Comparison of ENCODE assay signal across 17 mouse cellular contexts in the genomic region with DNA sequence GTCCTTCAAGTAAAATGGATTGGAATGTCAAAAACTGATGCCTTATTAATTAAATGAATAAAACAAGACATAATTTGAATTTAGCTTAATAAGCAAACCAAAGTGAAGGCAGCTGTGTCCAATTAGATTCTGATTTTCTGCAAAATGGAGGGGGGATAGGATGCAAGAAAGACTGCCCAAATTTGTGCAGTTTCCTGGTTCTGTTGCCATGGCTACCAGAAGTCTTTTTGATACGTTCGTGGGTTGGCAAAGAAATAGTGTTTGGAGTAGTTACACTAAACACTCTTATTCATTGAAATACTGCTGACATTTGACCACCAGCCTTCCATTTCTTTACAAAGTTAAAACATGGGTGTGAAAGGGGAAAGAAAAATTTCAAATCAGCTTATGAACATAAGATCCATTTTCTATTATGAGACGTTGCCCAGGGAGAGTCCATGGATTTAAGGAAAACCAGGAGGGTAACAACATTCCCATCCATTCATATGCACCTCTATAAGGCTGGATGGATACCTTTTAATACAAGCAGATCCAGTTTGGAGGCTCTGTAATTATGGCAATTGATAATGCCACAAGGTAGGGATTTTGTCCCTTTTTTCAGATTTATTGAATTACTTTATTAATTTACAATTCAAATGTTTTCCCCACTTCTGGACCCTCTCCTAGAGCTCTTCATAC.
DNase-seq lines count a peak whose midpoint lies in the region; ATAC-seq lines count a peak whose summit lies in the region.
"Had no signal": no experiment of that assay in that cellular context is flagged by ENCODE, and none has a peak within 500 bp of the region (broad histone marks: within the 10 kb centered on the region; RNA-seq: fewer than 3 reads in every experiment).

No protein-coding gene starts in this region.

- no peak overlapping the region for H3K9ac ChIP-seq in hindbrain, embryonic 14.5 days
- H3K9ac ChIP-seq in hindbrain, embryonic 13.5 days, result no peak overlapping the region
- no peak overlapping the region for H3K9ac ChIP-seq in midbrain, embryonic 14.5 days (replicated peaks; ENCODE audit: low read length)
- H3K9ac ChIP-seq in midbrain, embryonic 13.5 days (replicated peaks), result no peak overlapping the region
- no peak overlapping the region for H3K9ac ChIP-seq in forebrain, embryonic 16.5 days (replicated peaks; ENCODE audit: low read depth, low read length)
- H3K9ac ChIP-seq in liver, embryonic 12.5 days, result no peak overlapping the region
- H3K9ac ChIP-seq: liver, embryonic 13.5 days had no signal

- no peak overlapping the region for H3K27ac ChIP-seq in hindbrain, embryonic 14.5 days
- H3K27ac ChIP-seq in hindbrain, embryonic 13.5 days, result no peak overlapping the region
- no peak overlapping the region for H3K27ac ChIP-seq in midbrain, embryonic 14.5 days (replicated peaks; ENCODE audit: low read depth, low read length)
- no peak overlapping the region for H3K27ac ChIP-seq in midbrain, embryonic 13.5 days
- no peak overlapping the region for H3K27ac ChIP-seq in forebrain, embryonic 16.5 days (ENCODE audit: low read length)
- no peak overlapping the region for H3K27ac ChIP-seq in liver, embryonic 12.5 days
- H3K27ac ChIP-seq: kidney, postnatal 0 days; liver, embryonic 13.5 days; stomach, postnatal 0 days had no signal

- no peak overlapping the region for H3K4me3 ChIP-seq in hindbrain, embryonic 14.5 days (replicated peaks; ENCODE audit: low read length)
- H3K4me3 ChIP-seq in hindbrain, embryonic 13.5 days, result no peak overlapping the region
- no peak overlapping the region for H3K4me3 ChIP-seq in midbrain, embryonic 14.5 days (replicated peaks; ENCODE audit: low read depth, low read length)
- H3K4me3 ChIP-seq in midbrain, embryonic 13.5 days (replicated peaks), result no peak overlapping the region
- H3K4me3 ChIP-seq in forebrain, embryonic 16.5 days (replicated peaks; ENCODE audit: low read length), result no peak overlapping the region
- no peak overlapping the region for H3K4me3 ChIP-seq in liver, embryonic 12.5 days
- H3K4me3 ChIP-seq: liver, embryonic 13.5 days had no signal

- no peak overlapping the region for H3K4me2 ChIP-seq in hindbrain, embryonic 14.5 days (replicated peaks)
- no peak overlapping the region for H3K4me2 ChIP-seq in hindbrain, embryonic 13.5 days
- H3K4me2 ChIP-seq in midbrain, embryonic 14.5 days (ENCODE audit: low read length), result no peak overlapping the region
- H3K4me2 ChIP-seq in midbrain, embryonic 13.5 days (replicated peaks), result no peak overlapping the region
- H3K4me2 ChIP-seq in forebrain, embryonic 16.5 days (ENCODE audit: low read length), result no peak overlapping the region
- no peak overlapping the region for H3K4me2 ChIP-seq in liver, embryonic 12.5 days
- H3K4me2 ChIP-seq: liver, embryonic 13.5 days had no signal

- peak; percentile 38 for DNase-seq in hindbrain, embryonic 14.5 days (ENCODE audit: low spot score)
- peak; percentile 72 for DNase-seq in midbrain, embryonic 14.5 days
- DNase-seq in layer of hippocampus, adult 9-11 months, result peak; percentile 53
- DNase-seq: adrenal gland, postnatal 36 days; cerebellum, postnatal 14 days; heart, adult 11 months; heart, postnatal 4 days; liver, embryonic 13.5 days; right cerebral cortex, postnatal 25 days; thymus, postnatal 36 days had no signal

- H3K27me3 ChIP-seq in hindbrain, embryonic 14.5 days (ENCODE audit: control insufficient read depth, insufficient read depth, low read length), result no peaks in the 10 kb centered on the region
- no peaks in the 10 kb centered on the region for H3K27me3 ChIP-seq in hindbrain, embryonic 13.5 days
- H3K27me3 ChIP-seq in midbrain, embryonic 14.5 days (ENCODE audit: control insufficient read depth, insufficient read depth, low read length), result no peaks in the 10 kb centered on the region
- H3K27me3 ChIP-seq in midbrain, embryonic 13.5 days, result no peaks in the 10 kb centered on the region
- H3K27me3 ChIP-seq in forebrain, embryonic 16.5 days (replicated peaks; ENCODE audit: control insufficient read depth, insufficient read depth, low read length), result no peaks in the 10 kb centered on the region
- H3K27me3 ChIP-seq in liver, embryonic 12.5 days (replicated peaks), result no peaks in the 10 kb centered on the region
- H3K27me3 ChIP-seq: liver, embryonic 13.5 days had no signal

- no peak for ATAC-seq in hindbrain, embryonic 14.5 days (ENCODE audit: low FRiP score)
- no peak for ATAC-seq in hindbrain, embryonic 13.5 days (ENCODE audit: low FRiP score)
- ATAC-seq in midbrain, embryonic 14.5 days (ENCODE audit: low FRiP score, low TSS enrichment), result no peak
- ATAC-seq in midbrain, embryonic 13.5 days, result no peak
- ATAC-seq in forebrain, embryonic 16.5 days, result peak; percentile 91
- ATAC-seq in liver, embryonic 12.5 days, result no peak
- ATAC-seq: intestine, postnatal 0 days had no signal

- no peaks in the 10 kb centered on the region for H3K9me3 ChIP-seq in hindbrain, embryonic 14.5 days (ENCODE audit: control insufficient read depth, low read length)
- no peaks in the 10 kb centered on the region for H3K9me3 ChIP-seq in hindbrain, embryonic 13.5 days
- no peaks in the 10 kb centered on the region for H3K9me3 ChIP-seq in midbrain, embryonic 14.5 days (ENCODE audit: control insufficient read depth, low read length)
- no peaks in the 10 kb centered on the region for H3K9me3 ChIP-seq in midbrain, embryonic 13.5 days
- no peaks in the 10 kb centered on the region for H3K9me3 ChIP-seq in forebrain, embryonic 16.5 days (ENCODE audit: control insufficient read depth, low read length)
- no peaks in the 10 kb centered on the region for H3K9me3 ChIP-seq in liver, embryonic 12.5 days (replicated peaks)

- H3K36me3 ChIP-seq in hindbrain, embryonic 14.5 days (replicated peaks; ENCODE audit: control insufficient read depth, insufficient read depth), result no peaks in the 10 kb centered on the region
- no peaks in the 10 kb centered on the region for H3K36me3 ChIP-seq in hindbrain, embryonic 13.5 days
- no peaks in the 10 kb centered on the region for H3K36me3 ChIP-seq in midbrain, embryonic 14.5 days (ENCODE audit: control insufficient read depth, insufficient read depth, low read length)
- H3K36me3 ChIP-seq in midbrain, embryonic 13.5 days, result no peaks in the 10 kb centered on the region
- H3K36me3 ChIP-seq in forebrain, embryonic 16.5 days (ENCODE audit: control insufficient read depth, insufficient read depth), result no peaks in the 10 kb centered on the region
- H3K36me3 ChIP-seq in liver, embryonic 12.5 days, result no peaks in the 10 kb centered on the region
- H3K36me3 ChIP-seq: liver, embryonic 13.5 days had no signal

- no peaks in the 10 kb centered on the region for H3K4me1 ChIP-seq in hindbrain, embryonic 14.5 days (replicated peaks; ENCODE audit: control insufficient read depth, insufficient read depth, low read length)
- peaks cover 5% of the 10 kb centered on the region; the same call in 1 of the 2 replicates for H3K4me1 ChIP-seq in hindbrain, embryonic 13.5 days (replicated peaks)
- H3K4me1 ChIP-seq in midbrain, embryonic 14.5 days (ENCODE audit: control insufficient read depth, insufficient read depth, low read length), result no peaks in the 10 kb centered on the region
- H3K4me1 ChIP-seq in midbrain, embryonic 13.5 days (replicated peaks), result 0 out of 2 replicates have a peak, but pooled peaks cover 7% of the 10 kb centered on the region
- peaks cover 8% of the 10 kb centered on the region for H3K4me1 ChIP-seq in forebrain, embryonic 16.5 days (replicated peaks; ENCODE audit: control insufficient read depth, insufficient read depth, low read length)
- H3K4me1 ChIP-seq in liver, embryonic 12.5 days, result no peaks in the 10 kb centered on the region
- H3K4me1 ChIP-seq: liver, embryonic 13.5 days had no signal

- 42% methylated on average over 3 of the region's 3 CpGs for WGBS in hindbrain, embryonic 14.5 days
- 39% methylated on average over 3 of the region's 3 CpGs for WGBS in hindbrain, embryonic 13.5 days
- 15% methylated on average over 3 of the region's 3 CpGs for WGBS in midbrain, embryonic 14.5 days
- WGBS in midbrain, embryonic 13.5 days, result 25% methylated on average over 3 of the region's 3 CpGs
- 14% methylated on average over 3 of the region's 3 CpGs for whole genome bisulfite sequencing in forebrain, embryonic 16.5 days
- 67% methylated on average over 3 of the region's 3 CpGs for WGBS in liver, embryonic 12.5 days (ENCODE audit: insufficient replicate concordance)
